Mouse (Mus musculus) thymus, postnatal 0 days (tissue): ENCODE measurements around the gene Mme. TPM values are rescaled to one million over a fixed set of nuclear protein-coding genes. Genes with fewer than 3 reads are reported as not detected.

Experiments used
- DNase-seq: peaks from one replicate; pipeline ENCODE4 v3.0.0-alpha.2; 2015; ENCODE audit warnings: low spot score
- polyA plus RNA-seq: library from polyadenylated mRNA; unstranded; fragments of >200 nt; fragmentation: Nextera tagmentation; extraction: Ambion mirVana; gene quantifications from 2 replicates; pipeline ENCODE4 v1.2.1, GENCODE M21; 2015

Gene Mme
- polyA plus RNA-seq, 1 experiment from 2014 or later = 2.7 TPM

- no peak for DNase-seq
Observed at GRCm38 (mm10) chr3:63350242-63350641, 108.9 kb downstream of the Mme start.

- DNase-seq = no peak
Observed at GRCm38 (mm10) chr3:63350704-63351103, 109.4 kb downstream of the Mme start.

GRCm38 (mm10) chr3:63351680-63352260 lies 110.4 kb downstream of the Mme start:
- no peak for DNase-seq

- DNase-seq = no peak
Observed at GRCm38 (mm10) chr3:63359512-63359911, 118.2 kb downstream of the Mme start.

GRCm38 (mm10) chr3:63384989-63385388 lies 143.7 kb downstream of the Mme start:
- DNase-seq = no peak

- no peak for DNase-seq
Observed at GRCm38 (mm10) chr3:63390774-63391173, 149.4 kb downstream of the Mme start.

GRCm38 (mm10) chr3:63391348-63391747 lies 150.0 kb downstream of the Mme start:
- no peak for DNase-seq

- no peak for DNase-seq
Observed at GRCm38 (mm10) chr3:63394424-63394941, 153.1 kb downstream of the Mme start.

GRCm38 (mm10) chr3:63398171-63398570 lies 156.8 kb downstream of the Mme start:
- no peak for DNase-seq

- DNase-seq = no peak
Observed at GRCm38 (mm10) chr3:63406438-63406837, 165.1 kb downstream of the Mme start.

- no peak for DNase-seq
Observed at GRCm38 (mm10) chr3:63411006-63411405, 169.7 kb downstream of the Mme start.

- no peak for DNase-seq
Observed at GRCm38 (mm10) chr3:63412220-63412937, 171.0 kb downstream of the Mme start.

- DNase-seq = no peak
Observed at GRCm38 (mm10) chr3:63413046-63413911, 171.9 kb downstream of the Mme start.

GRCm38 (mm10) chr3:63417284-63417683 lies 175.9 kb downstream of the Mme start:
- DNase-seq = no peak

- DNase-seq = no peak
Observed at GRCm38 (mm10) chr3:63417758-63418157, 176.4 kb downstream of the Mme start.

- DNase-seq = no peak
Observed at GRCm38 (mm10) chr3:63423552-63423951, 182.2 kb downstream of the Mme start.

Other genes with a start within 250 kb of the Mme start
- not detected in 2 replicates for gene Gm34302, start 242.3 kb downstream of the Mme start, polyA plus RNA-seq